Mouse (Mus musculus) ovary, postnatal 10 days (tissue): ENCODE results near the gene Stbd1.
A peak's percentile ranks its signal among the peaks of the same experiment; 100 is the strongest.

Experiments
- DNase-seq: peaks from one replicate; pipeline ENCODE4 v3.0.0; 2022; ENCODE audit warnings: low spot score

Gene Stbd1

DNA sequence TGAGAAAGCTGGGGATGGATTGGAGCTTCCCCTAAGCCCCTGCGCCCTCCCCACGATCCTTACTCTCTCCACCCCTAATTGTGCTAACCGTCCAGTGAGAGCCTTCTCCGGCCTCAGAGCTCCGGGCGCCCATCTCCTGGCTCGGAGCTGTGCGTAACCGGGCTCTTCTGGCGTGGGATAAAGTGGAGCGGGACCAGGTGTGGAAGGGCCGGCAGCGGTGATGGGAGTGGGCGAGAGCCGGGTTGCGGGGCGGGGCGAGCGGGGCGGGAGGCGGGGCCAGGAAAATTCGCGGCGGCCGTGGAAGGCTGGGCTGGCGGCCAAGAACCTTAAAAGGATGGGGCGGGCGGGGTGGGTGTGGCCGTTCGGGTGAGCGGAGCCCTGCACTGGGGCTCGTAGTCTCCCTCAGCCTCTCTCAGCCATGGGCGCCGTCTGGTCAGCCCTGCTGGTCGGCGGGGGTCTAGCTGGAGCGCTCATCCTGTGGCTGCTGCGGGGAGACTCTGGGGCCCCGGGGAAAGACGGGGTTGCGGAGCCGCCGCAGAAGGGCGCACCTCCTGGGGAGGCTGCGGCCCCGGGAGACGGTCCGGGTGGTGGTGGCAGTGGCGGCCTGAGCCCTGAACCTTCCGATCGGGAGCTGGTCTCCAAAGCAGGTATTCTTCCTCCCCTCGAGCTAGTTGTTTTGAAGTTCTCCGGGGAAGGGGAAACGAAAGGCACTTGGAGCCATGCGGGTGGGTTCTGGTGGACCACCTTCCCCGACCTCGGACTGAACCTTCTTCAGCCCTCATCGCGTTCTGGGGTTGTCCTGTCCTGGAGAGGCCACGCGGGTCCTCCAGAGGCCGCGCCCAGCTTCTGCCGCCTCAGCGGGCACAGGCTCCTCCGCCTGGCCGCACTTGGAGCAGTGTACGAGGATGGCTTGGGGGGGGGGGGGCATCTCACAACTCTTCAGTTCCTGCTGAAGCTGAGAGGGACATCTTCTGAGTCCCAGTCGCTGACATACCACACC is at the start of gene Stbd1:
TSS of gene Stbd1 (plus strand) at position 351 of the 1,000 bp plus-strand sequence.
- DNase-seq: peak; percentile 43

DNA sequence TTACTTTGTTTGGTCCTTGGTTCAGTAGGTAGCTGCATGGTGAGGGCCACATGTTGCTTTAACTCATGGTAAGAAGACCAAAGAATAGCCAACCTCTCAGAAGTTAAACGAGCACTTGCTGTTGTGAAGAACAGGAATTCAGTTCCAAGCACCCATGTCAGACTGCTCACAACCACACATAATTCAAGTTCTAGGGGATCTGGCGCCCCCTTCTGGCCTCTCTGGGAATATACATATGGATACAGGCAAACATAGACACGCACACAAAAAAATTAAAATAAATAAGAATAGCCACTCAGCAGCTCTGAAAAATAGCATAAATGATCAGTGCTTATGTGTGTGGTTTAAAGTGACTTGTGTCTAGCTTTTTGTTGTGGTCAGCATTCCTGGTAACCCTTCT is 48.9 kb upstream of the Stbd1 start:
- no peak for DNase-seq

DNA sequence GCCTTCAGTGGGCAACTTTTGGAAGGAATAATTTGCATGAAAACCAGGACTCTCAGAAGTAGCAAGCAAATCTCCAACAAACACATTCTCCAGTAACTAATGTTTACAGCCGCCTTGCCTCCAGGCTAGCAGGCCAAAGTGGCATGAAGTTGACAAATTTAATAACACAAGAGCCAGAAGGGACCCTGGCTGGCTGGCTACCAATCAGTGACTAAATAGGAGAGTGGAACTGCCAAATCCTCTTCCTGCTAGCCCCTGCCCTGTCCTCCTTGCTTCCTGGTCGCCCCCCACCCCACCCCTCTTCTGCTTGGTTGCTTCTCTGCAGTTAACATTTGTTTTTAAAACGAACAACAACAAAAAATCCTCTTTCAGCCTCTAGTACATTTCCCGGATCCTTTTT is 48.4 kb upstream of the Stbd1 start:
- no peak for DNase-seq

DNA sequence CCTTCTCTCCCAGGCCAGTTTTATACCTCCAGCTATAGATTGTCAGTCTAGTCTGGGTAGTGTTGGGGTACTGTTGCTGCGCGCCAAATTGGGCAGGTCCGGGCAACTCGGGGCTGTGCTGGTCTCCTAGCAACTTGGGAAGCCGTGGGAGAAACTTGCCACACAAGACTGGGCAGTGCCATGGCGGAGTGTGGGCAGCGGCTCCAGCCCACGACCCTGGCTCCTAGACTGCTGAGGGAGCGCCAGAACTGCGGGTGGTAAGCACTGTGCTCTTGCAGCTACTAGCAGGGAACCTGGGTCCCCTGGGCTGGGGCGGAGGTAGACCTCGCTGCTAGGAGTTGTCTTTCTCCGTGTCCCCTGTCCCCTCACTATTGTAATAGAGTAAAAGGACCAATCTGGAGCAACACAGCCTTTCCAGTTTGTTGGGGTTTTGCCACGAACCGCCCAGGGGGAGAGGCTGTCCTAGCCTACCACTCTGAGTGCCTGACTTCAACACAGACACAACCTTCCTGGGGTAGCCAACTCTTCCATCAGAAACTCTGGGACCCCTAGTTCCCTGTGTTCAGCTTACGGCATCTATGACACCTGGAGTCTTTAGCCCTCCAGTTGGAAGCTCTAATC is 47.8 kb upstream of the Stbd1 start, which contains the start of gene Fam47e:
TSS of gene Fam47e (plus strand) at position 179 of the 621 bp plus-strand sequence.
- no peak for DNase-seq

DNA sequence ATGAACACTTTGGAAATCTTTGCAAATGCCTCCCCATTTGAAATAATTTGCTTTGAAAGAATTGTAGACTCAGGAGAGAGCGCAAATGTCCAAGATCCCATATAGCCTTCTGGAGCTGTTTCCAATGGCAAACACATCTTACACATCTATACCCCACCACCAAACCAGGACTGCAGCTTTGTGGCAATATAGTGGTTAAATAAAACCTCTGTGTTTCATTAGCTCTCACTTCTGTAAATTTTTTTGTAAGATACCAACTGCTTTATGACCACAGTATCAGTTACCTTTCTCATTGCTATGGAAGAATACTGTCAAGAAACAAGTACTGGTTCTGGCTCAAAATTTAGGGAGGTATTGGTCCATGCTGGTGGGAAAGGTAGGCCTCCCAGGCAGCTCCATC is 46.9 kb upstream of the Stbd1 start:
- no peak for DNase-seq

DNA sequence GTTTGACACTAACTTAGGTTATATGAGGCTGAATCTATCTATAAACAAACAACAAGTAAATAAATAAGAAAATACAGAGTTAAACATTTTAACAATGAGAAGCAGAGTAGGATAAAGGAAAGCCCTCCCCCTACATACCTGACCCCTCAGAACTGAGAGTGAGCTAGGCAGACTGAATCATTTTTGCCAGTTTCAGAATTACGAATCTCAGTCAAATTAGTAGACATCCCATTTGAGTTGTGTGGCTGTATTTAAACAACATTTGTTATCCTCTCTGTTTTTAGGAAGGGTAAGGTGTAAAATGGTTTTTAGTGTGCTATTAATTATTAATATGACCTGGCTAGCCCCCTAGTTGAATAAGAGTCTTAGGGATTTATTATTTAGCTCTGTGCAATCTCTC is 45.3 kb upstream of the Stbd1 start:
- DNase-seq: no peak

DNA sequence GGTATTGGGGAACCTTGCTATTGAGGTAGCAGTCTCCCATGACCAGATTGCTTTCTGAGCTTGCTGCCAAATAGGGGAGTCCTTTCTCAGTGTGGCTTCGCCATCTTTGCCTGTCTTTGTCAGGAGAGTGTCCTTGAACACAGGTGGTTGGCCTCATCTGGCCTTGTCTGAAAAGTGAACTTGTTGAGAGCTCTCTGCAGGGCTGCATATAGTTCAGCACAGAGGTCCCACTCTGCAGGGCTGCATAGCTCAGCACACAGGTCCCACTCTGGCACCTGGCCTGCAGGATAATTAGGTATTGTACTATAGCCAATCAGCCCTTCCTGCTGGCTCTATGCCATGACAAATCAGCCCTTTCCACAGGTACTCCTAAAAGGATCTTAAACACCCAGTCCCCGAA is 42.6 kb upstream of the Stbd1 start:
- no peak for DNase-seq

DNA sequence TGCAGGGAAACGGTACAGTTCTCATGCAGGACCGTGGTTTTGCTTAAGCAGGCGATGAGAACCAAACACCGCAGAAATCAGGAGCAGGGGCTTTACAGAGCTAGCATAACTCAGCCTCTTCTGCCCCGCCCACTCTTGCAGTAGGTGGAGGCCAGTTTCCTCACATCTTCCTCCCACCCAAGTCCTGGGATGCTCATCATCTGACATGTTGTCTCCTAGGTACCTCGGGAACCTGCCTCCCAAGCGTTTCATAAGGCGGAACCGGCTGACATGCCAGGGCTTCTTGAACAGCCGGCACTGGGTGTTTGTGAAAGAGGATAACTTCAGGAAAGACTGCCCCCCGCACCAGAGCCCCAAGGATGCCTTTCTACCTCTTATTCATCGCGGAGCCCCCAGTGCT is 40.8 kb upstream of the Stbd1 start:
- DNase-seq: no peak

DNA sequence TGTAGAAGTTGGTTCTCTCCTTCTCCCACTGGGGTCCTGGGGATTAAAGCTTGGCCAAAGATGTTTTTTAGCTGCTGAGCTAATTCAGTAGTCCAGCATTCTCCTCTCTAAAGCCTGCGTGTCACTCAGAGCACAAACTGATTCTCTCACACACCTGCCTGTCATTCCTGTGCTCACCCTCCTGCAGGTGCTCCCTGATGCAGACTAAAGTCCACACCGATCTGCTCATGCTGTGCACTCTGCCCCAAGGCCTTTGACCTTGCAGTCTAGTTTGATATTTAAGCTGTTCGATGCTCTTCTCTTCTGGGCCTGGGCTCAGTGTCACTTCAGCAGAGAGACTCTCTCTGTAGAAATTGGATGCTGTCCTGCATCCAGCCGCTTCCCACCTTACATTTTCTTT is 31.6 kb upstream of the Stbd1 start:
- DNase-seq: no peak

DNA sequence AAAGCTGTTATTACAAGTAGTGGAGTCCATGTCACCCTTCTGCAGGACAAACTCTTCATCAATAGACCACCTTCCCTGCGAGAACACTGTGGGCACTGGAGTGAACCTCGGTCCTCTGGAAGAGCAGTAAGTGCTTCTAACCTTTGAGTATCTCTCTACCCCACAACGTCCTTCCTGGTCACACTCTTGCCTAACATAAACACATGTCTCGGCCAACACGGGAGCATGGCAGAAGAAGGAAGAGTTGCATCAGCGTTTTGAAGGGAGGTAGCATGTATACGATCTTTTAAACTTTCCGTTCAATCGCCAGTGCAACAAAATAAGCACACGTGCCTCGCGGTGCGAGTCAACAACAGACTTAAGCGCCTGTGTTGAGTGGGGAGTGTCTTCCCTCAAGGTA is 23.3 kb upstream of the Stbd1 start:
- DNase-seq: no peak

DNA sequence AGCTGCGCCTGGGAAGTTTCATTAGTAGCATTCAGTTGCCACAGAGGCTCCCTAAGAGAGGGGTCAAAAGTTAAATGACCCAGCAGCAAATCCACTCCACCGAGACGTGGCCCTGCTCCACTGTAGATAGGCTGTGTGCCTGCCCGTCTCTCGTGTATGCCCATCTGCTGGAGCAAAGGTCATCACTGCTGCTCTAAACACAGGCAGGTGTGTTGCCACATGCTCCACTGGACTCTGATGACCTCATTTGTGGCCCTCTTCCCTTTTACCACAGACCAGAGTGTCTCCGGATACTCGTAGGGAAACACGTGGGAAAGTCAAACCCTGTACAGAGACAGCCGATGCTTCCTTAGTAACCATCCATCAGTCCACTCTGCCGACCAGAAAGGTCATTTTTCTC is 16.9 kb upstream of the Stbd1 start:
- no peak for DNase-seq

DNA sequence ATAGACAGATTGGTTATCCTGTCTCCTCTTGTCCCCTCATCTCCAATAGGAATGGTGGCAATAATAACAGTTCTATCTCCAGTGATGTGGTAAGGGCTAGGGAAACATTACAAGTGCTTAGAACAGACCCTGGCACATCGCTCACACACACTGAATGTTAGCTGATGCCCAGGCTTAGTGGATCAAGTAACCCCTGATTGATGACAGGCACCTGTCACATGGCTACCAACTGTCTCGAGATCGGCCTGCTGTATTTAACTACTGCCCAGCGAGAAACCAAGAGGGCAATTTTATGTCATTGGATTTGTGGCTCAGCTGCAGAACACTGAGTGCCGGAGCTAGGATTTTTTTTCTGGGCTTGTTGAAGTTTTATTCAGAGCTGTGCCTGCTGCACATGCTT is 7.8 kb upstream of the Stbd1 start:
- DNase-seq: no peak

DNA sequence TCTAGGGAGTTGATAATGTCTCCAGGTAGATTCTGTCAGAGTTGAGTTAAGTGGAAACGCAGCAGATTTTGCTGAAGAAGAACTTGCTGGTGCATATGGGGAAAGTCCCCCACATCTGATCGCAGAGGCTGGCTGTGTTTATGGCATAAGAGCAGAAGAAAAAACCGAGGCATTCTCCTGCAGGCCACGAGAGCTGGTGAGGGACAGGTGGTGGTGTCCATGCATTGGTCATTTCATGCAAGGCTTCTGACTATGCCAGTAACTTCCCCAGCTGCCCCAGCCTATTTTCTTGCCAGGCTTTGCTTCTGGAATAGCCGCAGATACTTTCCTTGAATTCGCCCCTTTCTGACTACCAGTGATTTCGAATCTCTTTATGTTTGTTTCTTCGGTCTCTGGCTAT is 6.0 kb upstream of the Stbd1 start:
- DNase-seq: no peak

DNA sequence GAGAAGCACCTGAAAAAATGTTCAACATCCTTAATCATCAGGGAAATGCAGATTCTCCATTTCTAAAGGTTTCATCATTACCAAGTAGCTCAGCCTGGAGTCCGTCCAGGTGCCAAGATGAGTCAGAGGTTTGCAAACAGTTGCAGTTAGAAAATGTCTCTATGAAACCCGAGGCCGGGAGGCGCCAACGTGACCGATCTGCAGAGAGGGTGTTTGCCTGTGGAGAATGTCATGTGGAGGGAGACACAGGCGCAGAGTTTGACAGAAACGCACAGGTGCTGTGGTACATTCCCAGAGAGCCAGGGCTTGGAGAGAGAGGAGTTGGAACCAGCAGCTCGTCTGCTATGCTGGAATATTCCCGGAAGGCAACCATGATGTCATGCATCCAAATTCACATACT is 3.8 kb upstream of the Stbd1 start:
- DNase-seq: no peak

DNA sequence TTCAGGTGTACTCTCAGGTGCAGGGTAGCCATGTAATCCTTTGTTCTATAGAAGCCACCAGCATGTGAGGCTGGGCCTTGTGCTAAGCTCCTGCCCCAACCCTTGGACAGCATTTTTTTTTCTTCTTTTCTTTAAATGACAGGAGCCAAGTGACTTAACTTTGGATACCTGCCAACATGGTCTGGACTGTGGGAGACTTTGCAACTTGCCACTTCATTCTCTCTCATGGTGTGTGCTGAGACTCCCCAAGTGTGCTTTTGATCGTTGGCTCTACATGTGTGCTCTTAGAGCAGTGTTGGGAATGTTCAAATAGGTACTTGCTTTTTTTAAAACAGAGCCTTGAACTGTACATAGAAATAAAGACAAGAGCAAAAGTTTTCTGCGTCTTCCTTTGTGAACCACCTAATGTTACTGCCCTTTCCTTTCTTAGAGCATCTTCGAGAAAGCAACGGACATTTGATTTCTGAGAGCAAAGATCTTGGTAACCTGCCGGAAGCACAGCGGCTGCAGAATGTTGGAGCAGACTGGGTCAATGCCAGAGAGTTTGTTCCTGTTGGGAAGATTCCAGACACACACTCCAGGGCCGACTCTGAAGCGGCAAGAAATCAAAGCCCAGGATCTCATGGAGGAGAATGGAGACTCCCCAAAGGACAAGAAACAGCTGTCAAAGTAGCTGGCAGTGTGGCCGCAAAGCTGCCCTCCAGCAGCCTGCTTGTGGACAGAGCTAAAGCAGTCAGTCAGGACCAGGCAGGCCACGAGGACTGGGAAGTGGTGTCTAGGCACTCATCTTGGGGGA is 1.8 kb downstream of the Stbd1 start:
- DNase-seq: no peak

DNA sequence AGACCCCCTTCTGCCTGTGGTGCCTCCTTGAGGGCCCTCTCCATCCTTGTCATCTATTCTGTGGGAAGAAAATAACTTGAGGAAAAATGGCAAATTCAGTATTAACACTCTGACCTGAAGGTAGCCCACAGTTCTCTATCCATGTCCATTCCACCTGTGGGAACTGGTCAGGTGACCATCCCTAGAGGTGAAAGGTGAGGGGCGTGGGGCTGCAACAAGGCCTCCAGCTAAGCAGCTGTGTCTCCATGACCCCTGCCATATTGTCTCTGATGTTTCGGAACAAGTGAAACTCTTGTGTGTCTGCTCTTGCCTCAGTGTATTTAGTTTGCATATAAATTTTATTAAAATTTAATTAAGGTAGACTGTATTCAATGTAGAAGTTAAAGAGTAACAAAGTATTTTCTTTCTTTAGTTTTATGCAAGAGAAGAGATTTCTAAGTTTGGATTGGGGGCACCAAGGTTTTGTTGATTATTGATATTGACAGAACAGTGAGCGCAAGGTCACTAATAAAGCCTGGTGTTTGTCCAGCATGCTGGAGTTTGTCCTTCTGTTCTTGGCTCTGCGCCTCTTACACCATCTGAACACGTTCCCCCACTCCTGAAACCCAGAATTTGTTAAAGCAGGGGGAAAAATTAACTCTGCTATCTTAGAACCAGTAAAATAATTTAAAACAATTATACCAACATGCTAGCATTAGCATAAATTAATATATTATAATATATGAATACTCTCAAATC is 4.8 kb downstream of the Stbd1 start:
- no peak for DNase-seq

DNA sequence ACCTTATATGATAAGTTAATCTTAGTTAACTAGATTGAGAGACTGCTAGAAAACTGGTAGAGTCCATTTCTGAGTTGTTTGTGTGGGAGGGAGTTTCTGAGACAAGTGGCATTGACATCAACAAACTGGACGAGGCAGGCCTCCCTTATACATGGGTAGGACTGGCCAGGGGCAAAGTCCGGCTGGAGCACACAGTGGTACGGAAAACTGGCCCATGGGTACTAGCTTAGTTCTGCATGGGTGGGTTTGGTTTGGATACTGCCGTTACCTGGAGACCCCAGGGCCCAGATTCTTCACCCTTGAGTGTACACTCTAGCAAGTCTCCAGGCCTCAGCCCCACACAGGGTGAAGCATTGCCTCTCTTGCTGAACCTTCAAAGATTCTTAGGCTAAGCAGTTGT is 9.9 kb downstream of the Stbd1 start:
- no peak for DNase-seq

DNA sequence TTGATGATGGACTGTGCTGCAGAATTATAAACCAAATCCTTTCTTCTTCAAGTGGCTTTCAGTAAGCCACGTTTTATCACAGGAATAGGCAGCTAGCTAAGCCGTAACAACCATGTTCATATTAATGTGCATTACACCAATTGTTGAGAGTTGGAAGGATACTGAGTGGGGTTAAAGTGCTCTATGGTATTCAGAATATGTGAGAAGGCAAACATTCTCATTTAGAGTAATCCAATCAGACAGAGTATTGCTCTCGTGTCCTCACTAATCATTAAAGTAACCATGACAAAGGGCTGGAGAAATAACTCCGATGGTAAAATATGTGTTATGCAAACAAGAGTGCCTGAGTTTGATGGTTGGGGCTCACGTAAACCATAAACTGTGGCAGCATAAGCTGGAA is 19.0 kb downstream of the Stbd1 start:
- DNase-seq: no peak

DNA sequence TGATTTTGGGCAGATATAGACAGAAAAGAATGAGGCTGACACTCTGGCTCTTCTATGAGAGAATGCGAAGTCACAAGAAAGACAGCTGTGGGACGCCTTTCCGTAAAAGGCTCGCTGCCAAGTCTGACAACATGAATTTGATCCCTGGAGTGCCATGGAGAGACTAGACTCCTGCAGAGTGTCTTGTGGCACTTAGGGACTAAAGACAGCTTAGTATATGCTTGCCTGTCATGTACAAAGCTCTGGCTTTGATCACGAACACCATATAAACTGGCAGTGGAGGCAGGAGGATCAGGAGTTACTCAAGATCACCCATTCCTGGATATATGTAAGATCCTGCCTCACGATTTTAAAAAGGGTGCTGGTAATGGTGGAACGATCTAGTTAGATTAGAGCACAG is 25.1 kb downstream of the Stbd1 start:
- no peak for DNase-seq

DNA sequence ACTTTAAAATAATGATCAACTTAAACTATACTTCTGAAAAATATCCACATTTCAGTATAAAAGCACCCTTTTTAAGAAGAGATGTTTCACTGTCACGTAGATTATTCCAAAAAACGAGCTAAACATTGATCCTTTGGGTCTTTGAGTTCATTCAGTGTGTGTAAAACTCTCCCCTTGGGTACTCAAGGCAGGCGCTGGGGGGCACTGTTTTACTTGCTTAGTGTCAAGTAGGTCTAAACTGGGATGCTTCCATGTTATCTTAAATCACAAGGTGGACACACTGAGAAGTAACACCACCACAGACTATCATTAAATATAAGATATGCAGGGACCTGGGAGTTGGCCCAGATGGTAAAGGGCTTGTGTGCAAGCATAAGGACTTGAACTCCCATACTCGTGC is 30.7 kb downstream of the Stbd1 start:
- DNase-seq: no peak

DNA sequence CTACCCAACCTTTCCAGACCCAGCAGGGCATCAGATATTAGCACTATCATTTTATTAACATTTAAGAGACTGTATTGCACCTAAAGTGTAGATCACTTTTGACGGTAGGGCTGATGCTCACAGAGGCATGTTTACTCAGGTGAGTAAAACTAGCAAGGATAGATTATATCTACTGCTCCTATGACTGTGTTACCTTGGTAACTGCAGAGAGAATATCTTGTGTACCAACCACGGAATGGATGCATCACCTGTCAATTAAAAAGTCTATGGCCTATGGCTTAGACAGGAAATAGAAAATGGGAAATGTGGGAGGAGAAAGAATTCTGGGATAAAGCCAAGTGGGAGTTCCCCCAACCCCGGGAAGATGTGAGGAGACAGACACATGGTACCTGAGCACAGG is 32.1 kb downstream of the Stbd1 start:
- no peak for DNase-seq

DNA sequence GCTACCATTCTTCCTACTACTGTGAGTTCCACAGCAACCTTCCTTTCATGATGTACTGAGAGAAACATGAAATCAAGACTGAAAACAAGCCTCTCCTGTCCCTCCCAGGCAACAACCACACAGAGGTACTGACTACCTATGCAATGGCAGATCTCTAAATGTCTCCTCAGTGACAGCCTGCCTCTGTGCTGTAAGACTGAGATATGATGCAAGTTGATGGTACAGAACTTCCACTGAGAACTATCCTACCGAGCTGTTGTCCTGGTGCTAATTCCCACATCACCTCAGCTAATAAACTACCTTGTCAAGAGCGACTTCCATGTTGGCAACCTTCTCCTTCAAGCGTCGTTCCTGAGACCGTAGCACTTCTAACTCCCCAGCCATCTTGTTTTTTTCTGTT is 33.0 kb downstream of the Stbd1 start:
- no peak for DNase-seq
